Mouse (Mus musculus) lung, embryonic 16.5 days (tissue): ENCODE measurements at regions not wholly inside any gene's neighbourhood (a gene's known extent, or its start where the extent isn't known, plus 50 kb on each side); places are given as distances from the start of the nearest gene placed in this dataset.

Source experiments
- ATAC-seq: fragments of 200-750 bp; cut with Nextera tagmentation; 2 replicates; pipeline ENCODE4 v1.8.0; 2017; ENCODE audit warnings: low read depth, mild to moderate bottlenecking, moderate library complexity
- H3K27ac ChIP-seq: fragments of 300-500 bp; sonication (generic); 2 replicates; pipeline ENCODE4 v1.5.1; 2014; ENCODE audit warnings: mild to moderate bottlenecking, control low read depth, low read length
- H3K27me3 ChIP-seq: fragments of 300-500 bp; sonication (generic); 2 replicates; pipeline ENCODE4 v1.6.1; 2014; ENCODE audit warnings: low read depth, low read length, mixed read lengths; ENCODE audit not compliant: control insufficient read depth, insufficient read depth
- H3K36me3 ChIP-seq: fragments of 300-500 bp; sonication (generic); 2 replicates; pipeline ENCODE4 v1.6.1; 2014; ENCODE audit warnings: low read length; ENCODE audit not compliant: control insufficient read depth, insufficient read depth
- H3K4me1 ChIP-seq: fragments of 300-500 bp; sonication (generic); replicated peaks from 2 replicates; pipeline ENCODE4 v1.6.1; 2014; ENCODE audit warnings: low read length, mixed read lengths; ENCODE audit not compliant: control insufficient read depth, insufficient read depth
- H3K4me2 ChIP-seq: fragments of 300-500 bp; sonication (generic); 2 replicates; pipeline ENCODE4 v1.6.1; 2014; ENCODE audit warnings: low read depth, low read length, control low read depth
- H3K4me3 ChIP-seq: fragments of 300-500 bp; sonication (generic); 2 replicates; pipeline ENCODE4 v1.5.1; 2014; ENCODE audit warnings: mild to moderate bottlenecking, low read length, control low read depth
- H3K9ac ChIP-seq: fragments of 300-500 bp; sonication (generic); 2 replicates; pipeline ENCODE4 v1.6.1; 2014; ENCODE audit warnings: low read length, control low read depth
- H3K9me3 ChIP-seq: fragments of 300-500 bp; sonication (generic); 2 replicates; pipeline ENCODE4 v1.6.1; 2016; ENCODE audit warnings: low read length; ENCODE audit not compliant: control insufficient read depth
- WGBS: fragments of 180-500 bp; shearing (Covaris S2); extraction: QIAGEN DNeasy Blood & Tissue Kit; methylation state at CpG from one replicate; pipeline ENCODE4 v1.1.7; 2014; 5-methylcytosine and 5-hydroxymethylcytosine counted together

GRCm38 (mm10) chr6:101904234-101905028, 526.7 kb upstream of the Pdzrn3 start:
- H3K4me3 ChIP-seq: no peak overlapping the region
- H3K36me3 ChIP-seq: no peaks in the 10 kb centered on the region
- H3K9ac ChIP-seq: no peak overlapping the region
- H3K9me3 ChIP-seq: no peaks in the 10 kb centered on the region
- H3K4me1 ChIP-seq: no peaks in the 10 kb centered on the region
- peak; percentile 93 for ATAC-seq
- H3K27me3 ChIP-seq: no peaks in the 10 kb centered on the region
- H3K4me2 ChIP-seq: no peak overlapping the region
- 26% methylated on average over 2 of the region's 2 CpGs for WGBS
- 0 out of 2 replicates have a peak overlapping the region, but pooled peaks have one; percentile 0 for H3K27ac ChIP-seq

GRCm38 (mm10) chr6:101902276-101902675, 524.6 kb upstream of the Pdzrn3 start:
- no peak for ATAC-seq
- Histone ChIP-seq H3K4me2 (no peak overlapping the region), H3K4me1 (no peaks in the 10 kb centered on the region), H3K4me3 (no peak overlapping the region), H3K9ac (no peak overlapping the region), H3K27ac (no peak overlapping the region), H3K9me3 (no peaks in the 10 kb centered on the region), H3K27me3 (no peaks in the 10 kb centered on the region), H3K36me3 (no peaks in the 10 kb centered on the region)
- WGBS: 71% methylated on average over 2 of the region's 2 CpGs

GRCm38 (mm10) chr6:101898544-101898943, 520.8 kb upstream of the Pdzrn3 start:
- Histone ChIP-seq H3K4me3 (no peak overlapping the region), H3K27ac (no peak overlapping the region), H3K36me3 (no peaks in the 10 kb centered on the region), H3K9me3 (no peaks in the 10 kb centered on the region), H3K4me1 (no peaks in the 10 kb centered on the region), H3K4me2 (no peak overlapping the region), H3K9ac (no peak overlapping the region), H3K27me3 (no peaks in the 10 kb centered on the region)
- 57% methylated on average over 4 of the region's 4 CpGs for WGBS
- no peak for ATAC-seq

- H3K4me1 ChIP-seq: no peaks in the 10 kb centered on the region
- no peak overlapping the region for H3K9ac ChIP-seq
- no peaks in the 10 kb centered on the region for H3K27me3 ChIP-seq
- H3K36me3 ChIP-seq: no peaks in the 10 kb centered on the region
- ATAC-seq: no peak
- H3K4me3 ChIP-seq: no peak overlapping the region
- H3K27ac ChIP-seq: no peak overlapping the region
- no peaks in the 10 kb centered on the region for H3K9me3 ChIP-seq
- no peak overlapping the region for H3K4me2 ChIP-seq
These were observed 513.0 kb upstream of the Pdzrn3 start for GRCm38 (mm10) chr6:101890655-101891054.

- Histone ChIP-seq H3K4me3 (no peak overlapping the region), H3K4me1 (peaks cover 11% of the 10 kb centered on the region), H3K9me3 (no peaks in the 10 kb centered on the region), H3K9ac (no peak overlapping the region), H3K27me3 (no peaks in the 10 kb centered on the region), H3K36me3 (no peaks in the 10 kb centered on the region), H3K27ac (no peak overlapping the region), H3K4me2 (no peak overlapping the region)
- ATAC-seq: peak; percentile 78
- WGBS: 23% methylated on average over 4 of the region's 4 CpGs
These were observed 505.2 kb upstream of the Pdzrn3 start for GRCm38 (mm10) chr6:101882938-101883337.

- WGBS: 74% methylated on average over 1 of the region's 1 CpGs
- no peaks in the 10 kb centered on the region for H3K9me3 ChIP-seq
- H3K4me2 ChIP-seq: no peak overlapping the region
- H3K27me3 ChIP-seq: no peaks in the 10 kb centered on the region
- no peaks in the 10 kb centered on the region for H3K36me3 ChIP-seq
- no peak overlapping the region for H3K9ac ChIP-seq
- no peaks in the 10 kb centered on the region for H3K4me1 ChIP-seq
- peak; percentile 78 for ATAC-seq
- peak overlapping the region; percentile 60 for H3K27ac ChIP-seq
- no peak overlapping the region for H3K4me3 ChIP-seq
These were observed 497.2 kb upstream of the Pdzrn3 start for GRCm38 (mm10) chr6:101874894-101875293.

- Histone ChIP-seq H3K9ac (no peak overlapping the region), H3K27ac (no peak overlapping the region), H3K4me3 (no peak overlapping the region), H3K9me3 (no peaks in the 10 kb centered on the region), H3K4me1 (no peaks in the 10 kb centered on the region), H3K36me3 (no peaks in the 10 kb centered on the region), H3K4me2 (no peak overlapping the region), H3K27me3 (no peaks in the 10 kb centered on the region)
- ATAC-seq: no peak
- 42% methylated on average over 5 of the region's 5 CpGs for WGBS
These were observed 481.2 kb upstream of the Pdzrn3 start for GRCm38 (mm10) chr6:101858895-101859294.

GRCm38 (mm10) chr6:101840695-101841094, 463.0 kb upstream of the Pdzrn3 start:
- no peak for ATAC-seq
- no peaks in the 10 kb centered on the region for H3K36me3 ChIP-seq
- H3K4me1 ChIP-seq: peaks cover 6% of the 10 kb centered on the region
- no peaks in the 10 kb centered on the region for H3K9me3 ChIP-seq
- H3K4me3 ChIP-seq: no peak overlapping the region
- H3K9ac ChIP-seq: no peak overlapping the region
- WGBS: 81% methylated on average over 4 of the region's 4 CpGs
- no peak overlapping the region for H3K27ac ChIP-seq
- H3K4me2 ChIP-seq: no peak overlapping the region
- H3K27me3 ChIP-seq: no peaks in the 10 kb centered on the region

GRCm38 (mm10) chr6:101837563-101837962, 459.9 kb upstream of the Pdzrn3 start:
- H3K27ac ChIP-seq: no peak overlapping the region
- H3K4me3 ChIP-seq: no peak overlapping the region
- H3K4me1 ChIP-seq: peaks cover 6% of the 10 kb centered on the region
- peak overlapping the region; percentile 6; the same call in 1 of the 2 replicates for H3K4me2 ChIP-seq
- WGBS: 41% methylated on average over 6 of the region's 6 CpGs
- peak; percentile 84 for ATAC-seq
- H3K36me3 ChIP-seq: no peaks in the 10 kb centered on the region
- H3K9me3 ChIP-seq: no peaks in the 10 kb centered on the region
- H3K27me3 ChIP-seq: no peaks in the 10 kb centered on the region
- no peak overlapping the region for H3K9ac ChIP-seq
